Mouse (Mus musculus): ENCODE measurements around the gene Ttf1.

DNA sequence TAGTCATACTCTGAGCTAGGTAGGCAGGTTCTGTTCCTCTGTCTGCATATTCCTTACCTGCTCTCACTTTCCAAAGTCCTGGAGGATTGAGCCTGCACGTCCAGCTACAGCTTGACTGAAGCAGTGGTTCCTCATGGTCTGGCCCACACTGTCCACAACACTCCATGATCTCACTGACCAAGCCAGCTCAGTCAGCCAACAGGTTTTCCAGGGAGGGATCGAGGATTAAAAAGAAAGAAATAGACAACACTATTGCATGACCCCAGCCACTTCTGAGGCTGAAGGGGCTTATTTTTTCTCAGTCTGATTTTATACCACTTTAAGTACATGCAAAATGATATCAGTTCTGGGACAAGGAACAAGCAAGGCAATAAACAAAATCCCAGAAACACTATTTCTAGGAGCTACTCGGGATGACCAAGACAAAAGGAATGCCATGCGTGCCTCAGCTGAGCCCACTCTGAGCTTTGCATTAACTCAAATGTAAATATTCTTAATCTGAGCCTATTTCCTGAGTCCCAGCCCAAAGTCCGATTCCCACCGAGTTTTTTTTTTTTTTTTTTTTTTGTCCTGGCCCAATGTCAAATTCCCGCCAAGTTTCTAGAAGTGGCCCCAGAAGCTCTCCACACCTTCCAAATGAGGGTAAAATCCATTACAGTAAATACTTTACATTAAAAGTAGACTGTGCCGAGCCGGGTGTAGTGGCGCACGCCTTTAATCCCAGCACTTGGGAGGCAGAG, 15.4 kb downstream of the Ttf1 start:
- TF ChIP-seq CTCF (IDR thresholded peaks at IDR 0.05) (no peak), EP300 (IDR thresholded peaks at IDR 0.05) (no peak)
